Mouse (Mus musculus) cerebellum, adult 9-10 months (tissue): Measurements from ENCODE around the gene Atp11b.

Experiments
- DNase-seq: peaks from one replicate; pipeline ENCODE4 v3.0.0; 2022

Gene Atp11b

GRCm38 (mm10) chr3:35802040-35802439, 48.1 kb downstream of the Atp11b start:
- no peak for DNase-seq

- no peak for DNase-seq
Measured at GRCm38 (mm10) chr3:35819887-35820286, 66.0 kb downstream of the Atp11b start.

GRCm38 (mm10) chr3:35822036-35822435, 68.1 kb downstream of the Atp11b start:
- DNase-seq, result no peak

- no peak for DNase-seq
Measured at GRCm38 (mm10) chr3:35849326-35849725, 95.4 kb downstream of the Atp11b start.

GRCm38 (mm10) chr3:35883267-35883666, 129.4 kb downstream of the Atp11b start:
- DNase-seq, result no peak

GRCm38 (mm10) chr3:35889531-35889930, 135.6 kb downstream of the Atp11b start:
- DNase-seq, result no peak

- DNase-seq, result no peak
Measured at GRCm38 (mm10) chr3:35891123-35891522, 137.2 kb downstream of the Atp11b start.

- no peak for DNase-seq
Measured at GRCm38 (mm10) chr3:35893156-35893555, 139.2 kb downstream of the Atp11b start.

GRCm38 (mm10) chr3:35897900-35898299, 144.0 kb downstream of the Atp11b start:
- no peak for DNase-seq

GRCm38 (mm10) chr3:35899109-35899508, 145.2 kb downstream of the Atp11b start:
- no peak for DNase-seq

- DNase-seq, result no peak
Measured at GRCm38 (mm10) chr3:35900555-35901204, 146.8 kb downstream of the Atp11b start.
